Mouse (Mus musculus) hindbrain, embryonic 10.5 days (tissue): ENCODE results near the gene Olfr1247. TPM values are rescaled to one million over a fixed set of nuclear protein-coding genes. Genes with fewer than 3 reads are reported as not detected.
"Not testable (repeated sequence)": the region's sequence is repeated elsewhere in the genome, so short reads cannot be mapped to it uniquely, and the experiment has no call there.

Experiments
- DNase-seq: peaks from one replicate; pipeline ENCODE4 v3.0.0-alpha.2; 2017; ENCODE audit warnings: low spot score
- H3K27ac ChIP-seq: fragments of 300-500 bp; sonication (generic); 2 replicates; pipeline ENCODE4 v1.5.1; 2016; ENCODE audit warnings: mild to moderate bottlenecking, moderate library complexity
- H3K27me3 ChIP-seq: fragments of 300-500 bp; sonication (generic); 2 replicates; pipeline ENCODE4 v1.6.1; 2016; ENCODE audit warnings: mild to moderate bottlenecking; ENCODE audit not compliant: poor library complexity, insufficient read depth, severe bottlenecking
- H3K36me3 ChIP-seq: fragments of 300-500 bp; sonication (generic); 2 replicates; pipeline ENCODE4 v1.6.1; 2016; ENCODE audit warnings: mild to moderate bottlenecking, moderate library complexity
- H3K4me1 ChIP-seq: fragments of 300-500 bp; sonication (generic); replicated peaks from 2 replicates; pipeline ENCODE4 v1.6.1; 2016; ENCODE audit warnings: mild to moderate bottlenecking
- H3K4me3 ChIP-seq: fragments of 300-500 bp; sonication (generic); 2 replicates; pipeline ENCODE4 v1.5.1; 2016; ENCODE audit warnings: mild to moderate bottlenecking, moderate library complexity
- H3K9me3 ChIP-seq: fragments of 300-500 bp; sonication (generic); 2 replicates; pipeline ENCODE4 v1.6.1; 2016; ENCODE audit warnings: mild to moderate bottlenecking, moderate library complexity
- WGBS: fragments of 180-500 bp; shearing (Covaris S2); methylation state at CpG from one replicate; pipeline ENCODE4 v1.1.7; 2016; 5-methylcytosine and 5-hydroxymethylcytosine counted together
- polyA plus RNA-seq: library from polyadenylated mRNA; unstranded; fragments of >200 nt; fragmentation: Nextera tagmentation; extraction: Ambion mirVana; gene quantifications from 2 replicates; pipeline ENCODE4 v1.2.1, GENCODE M21; 2016

Gene Olfr1247
- polyA plus RNA-seq, result not detected in 2 replicates

DNA sequence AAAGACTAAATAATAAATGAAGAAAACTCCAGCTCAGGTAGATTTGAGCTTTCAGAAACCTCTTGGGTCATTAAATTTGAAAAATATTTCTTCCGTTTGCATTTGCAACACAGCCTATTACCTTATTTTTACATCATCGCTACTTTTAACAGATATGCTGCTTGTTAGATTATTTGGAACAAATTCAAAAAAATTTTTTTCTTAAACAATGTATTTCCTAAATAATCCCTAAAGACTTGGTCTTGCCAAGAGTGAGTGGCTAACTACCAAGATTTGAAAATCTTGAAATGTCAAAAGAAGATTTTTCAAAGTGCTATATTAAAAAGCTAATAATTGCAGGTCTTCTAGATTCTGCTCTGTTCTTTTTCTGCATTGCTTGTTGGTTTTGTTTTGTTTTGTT, at the start of gene Olfr1247:
Olfr1247 (minus strand) TSS at position 101 of the 400 bp plus-strand sequence.
- H3K4me3 ChIP-seq, result no peak within 1 kb of the TSS
- WGBS, result 91% methylated on average over 2 of the region's 2 CpGs
- no peaks in the 10 kb centered on the region for H3K4me1 ChIP-seq
- no peaks in the 10 kb centered on the region for H3K36me3 ChIP-seq
- H3K9me3 ChIP-seq, result no peaks in the 10 kb centered on the region
- no peak within 1 kb of the TSS for H3K27ac ChIP-seq
- H3K27me3 ChIP-seq, result no peaks in the 10 kb centered on the region
- DNase-seq, result no peak

DNA sequence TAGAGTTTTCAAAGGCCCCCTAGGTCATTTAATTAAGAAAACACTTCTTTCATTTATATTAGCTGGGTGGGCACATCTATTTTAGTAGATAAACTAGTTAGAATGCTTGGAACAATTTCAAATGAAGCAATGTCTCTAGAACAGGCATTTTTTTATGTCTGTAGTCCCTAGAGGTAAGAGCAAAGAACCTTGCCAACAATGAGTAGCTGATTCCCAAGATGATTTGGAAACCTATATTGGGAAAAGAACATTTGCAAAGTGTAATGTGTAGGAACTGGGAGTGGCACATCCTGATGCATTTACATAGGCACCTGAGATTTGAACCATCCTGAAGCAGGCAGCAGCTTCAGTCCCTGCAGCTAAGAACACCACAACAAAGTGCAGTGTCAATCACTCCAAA, 47.4 kb upstream of the Olfr1247 start, which contains the start of gene Olfr1250:
Olfr1250 (minus strand) TSS at position 101 of the 400 bp plus-strand sequence.
- no peak within 1 kb of the TSS for H3K4me3 ChIP-seq
- H3K27me3 ChIP-seq, result no peaks in the 10 kb centered on the region
- no peaks in the 10 kb centered on the region for H3K9me3 ChIP-seq
- no peaks in the 10 kb centered on the region for H3K36me3 ChIP-seq
- no peak for DNase-seq
- no peak within 1 kb of the TSS for H3K27ac ChIP-seq
- no peaks in the 10 kb centered on the region for H3K4me1 ChIP-seq

DNA sequence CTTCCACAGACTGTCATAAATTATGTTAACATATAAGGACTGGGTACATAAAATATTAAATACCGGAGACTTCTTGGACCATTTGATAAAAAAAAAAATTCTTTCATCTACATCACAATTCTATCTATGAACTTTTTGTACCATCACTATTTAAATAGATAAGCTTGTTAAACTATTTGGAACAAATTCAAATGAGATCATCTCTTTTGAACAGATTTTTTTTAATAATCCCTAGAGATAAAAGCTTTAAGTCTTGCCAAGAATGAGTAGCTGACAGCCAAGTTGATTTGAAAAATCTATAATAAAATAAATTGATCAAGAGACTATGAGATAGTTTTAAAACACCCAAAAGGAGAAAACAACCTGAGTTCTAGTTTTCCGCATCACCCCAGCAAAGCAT, 21.0 kb upstream of the Olfr1247 start, which contains the start of gene Olfr1249:
Olfr1249 (minus strand) TSS at position 101 of the 400 bp plus-strand sequence.
- Histone ChIP-seq H3K36me3 (no peaks in the 10 kb centered on the region), H3K4me1 (no peaks in the 10 kb centered on the region), H3K9me3 (no peaks in the 10 kb centered on the region), H3K27me3 (no peaks in the 10 kb centered on the region), H3K27ac (no peak within 1 kb of the TSS), H3K4me3 (no peak within 1 kb of the TSS)
- DNase-seq, result no peak
- WGBS, result 97% methylated on average over 2 of the region's 2 CpGs

DNA sequence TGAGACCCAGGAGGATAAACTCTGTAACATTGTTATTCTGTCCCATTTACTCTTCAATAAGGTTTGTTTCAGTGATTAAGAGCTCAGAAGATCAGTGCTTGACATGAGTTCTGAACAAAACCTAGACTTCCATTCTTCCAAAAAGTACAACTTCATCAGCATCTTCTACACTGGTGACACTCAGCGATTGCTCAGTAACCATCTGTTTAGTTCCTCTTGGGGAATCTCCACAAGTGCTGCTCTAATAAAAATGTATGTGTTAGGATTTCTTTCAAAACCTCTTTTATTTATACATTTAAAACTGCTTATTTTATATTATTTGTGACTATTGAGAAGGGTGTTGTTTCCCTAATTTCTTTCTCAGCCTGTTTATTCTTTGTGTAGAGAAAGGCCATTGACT, 4.2 kb upstream of the Olfr1247 start, which contains the start of gene Olfr1248:
Olfr1248 (minus strand) TSS at position 101 of the 400 bp plus-strand sequence.
- not testable (repeated sequence) for H3K36me3 ChIP-seq, H3K4me1 ChIP-seq, H3K27ac ChIP-seq, H3K9me3 ChIP-seq, DNase-seq, H3K27me3 ChIP-seq, H3K4me3 ChIP-seq
- WGBS, result 92% methylated on average over 1 of the region's 1 CpGs

DNA sequence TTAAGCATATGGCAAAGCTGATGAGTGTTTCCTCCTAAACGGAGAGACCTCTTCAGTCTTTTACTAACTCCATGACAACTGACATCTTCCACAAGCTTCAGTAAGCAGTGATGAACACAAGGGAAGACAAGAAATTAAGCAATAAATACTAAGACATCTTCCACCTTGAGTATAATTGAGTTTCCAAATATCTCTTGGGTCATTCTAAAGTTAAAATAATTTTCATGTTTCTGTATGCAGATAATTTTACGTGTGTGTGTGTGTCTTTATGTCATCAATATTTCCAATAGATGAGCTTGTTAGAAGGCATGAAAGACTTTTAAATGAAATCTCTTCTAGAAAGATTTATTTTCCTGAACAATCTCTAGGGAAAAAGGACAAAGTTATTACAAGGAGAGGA, 20.9 kb downstream of the Olfr1247 start, which contains the start of gene Olfr1246:
Olfr1246 (minus strand) TSS at position 101 of the 400 bp plus-strand sequence.
- no peaks in the 10 kb centered on the region for H3K9me3 ChIP-seq
- no peaks in the 10 kb centered on the region for H3K4me1 ChIP-seq
- no peak for DNase-seq
- H3K27me3 ChIP-seq, result no peaks in the 10 kb centered on the region
- H3K4me3 ChIP-seq, result no peak within 1 kb of the TSS
- no peaks in the 10 kb centered on the region for H3K36me3 ChIP-seq
- 81% methylated on average over 2 of the region's 2 CpGs for WGBS
- no peak within 1 kb of the TSS for H3K27ac ChIP-seq

DNA sequence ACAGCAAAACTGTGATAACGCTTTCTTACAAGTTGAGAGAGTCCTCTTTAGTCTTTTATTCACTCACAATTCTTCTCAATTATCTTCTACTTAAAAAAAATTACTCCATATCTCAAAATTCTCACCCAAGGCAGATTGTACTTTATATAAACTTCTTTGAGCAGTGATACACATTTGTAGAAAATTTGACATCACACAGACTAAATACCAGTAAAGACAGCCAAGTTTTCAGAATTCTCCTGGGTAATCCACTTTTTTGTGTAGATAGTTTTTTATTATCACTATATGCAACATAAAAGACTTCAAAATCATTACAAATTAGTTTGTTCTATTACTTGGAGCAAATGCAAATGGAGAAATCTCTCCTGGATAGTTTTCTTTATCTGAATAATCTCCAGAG, 35.6 kb downstream of the Olfr1247 start, which contains the start of gene Olfr1245:
Olfr1245 (minus strand) TSS at position 101 of the 400 bp plus-strand sequence.
- Histone ChIP-seq H3K27me3 (no peaks in the 10 kb centered on the region), H3K27ac (no peak within 1 kb of the TSS), H3K36me3 (no peaks in the 10 kb centered on the region), H3K4me1 (no peaks in the 10 kb centered on the region), H3K9me3 (no peaks in the 10 kb centered on the region), H3K4me3 (no peak within 1 kb of the TSS)
- no peak for DNase-seq
- WGBS, result 91% methylated on average over 1 of the region's 1 CpGs

DNA sequence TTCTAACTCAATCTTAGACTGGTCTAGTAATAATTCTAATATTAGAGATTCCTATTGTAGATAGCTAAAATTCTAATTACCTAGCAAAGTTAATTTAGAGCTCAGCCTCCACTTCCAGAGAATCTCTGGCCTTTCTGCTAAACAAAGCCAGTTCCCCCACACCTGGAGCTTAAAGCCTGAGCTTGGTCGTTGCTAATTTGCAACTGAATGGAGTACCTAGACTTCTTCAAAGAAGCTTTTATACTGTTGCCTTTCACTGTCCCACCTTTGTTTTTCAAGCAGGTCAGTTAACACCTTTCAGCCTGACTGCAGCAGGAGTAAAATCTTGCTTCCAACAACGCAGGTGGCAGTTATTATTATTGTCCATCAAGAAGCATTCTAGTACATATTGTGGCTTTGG, 51.2 kb downstream of the Olfr1247 start:
- H3K27me3 ChIP-seq, H3K36me3 ChIP-seq, H3K4me3 ChIP-seq, DNase-seq, H3K4me1 ChIP-seq, H3K27ac ChIP-seq, H3K9me3 ChIP-seq: not testable (repeated sequence)
- 63% methylated on average over 2 of the region's 2 CpGs for WGBS

Other genes starting within 250 kb of the Olfr1247 start
- gene Olfr1234, start 249.3 kb downstream of the Olfr1247 start, polyA plus RNA-seq, result not detected in 2 replicates
- not detected in 2 replicates for gene Olfr1238, start 204.5 kb downstream of the Olfr1247 start, polyA plus RNA-seq
- gene Olfr1239, start 193.7 kb downstream of the Olfr1247 start, polyA plus RNA-seq, result not detected in 2 replicates
- gene Olfr1240, start 171.1 kb downstream of the Olfr1247 start, polyA plus RNA-seq, result not detected in 2 replicates
- not detected in 2 replicates for gene Olfr1241, start 127.0 kb downstream of the Olfr1247 start, polyA plus RNA-seq
- gene Olfr1242, start 115.8 kb downstream of the Olfr1247 start, polyA plus RNA-seq, result not detected in 2 replicates
- gene Olfr1243, start 82.6 kb downstream of the Olfr1247 start, polyA plus RNA-seq, result not detected in 2 replicates
- not detected in 2 replicates for gene Olfr1245, start 35.7 kb downstream of the Olfr1247 start, polyA plus RNA-seq
- gene Olfr1246, start 21.0 kb downstream of the Olfr1247 start, polyA plus RNA-seq, result not detected in 2 replicates
- gene Olfr1248, start 4.1 kb upstream of the Olfr1247 start, polyA plus RNA-seq, result not detected in 2 replicates
- gene Olfr1249, start 20.9 kb upstream of the Olfr1247 start, polyA plus RNA-seq, result not detected in 2 replicates
- gene Olfr1250, start 47.3 kb upstream of the Olfr1247 start, polyA plus RNA-seq, result not detected in 2 replicates
- gene Olfr1251, start 57.8 kb upstream of the Olfr1247 start, polyA plus RNA-seq, result not detected in 2 replicates
- not detected in 2 replicates for gene Olfr1252, start 110.9 kb upstream of the Olfr1247 start, polyA plus RNA-seq
- not detected in 2 replicates for gene Olfr1253, start 143.0 kb upstream of the Olfr1247 start, polyA plus RNA-seq
- not detected in 2 replicates for gene Olfr1254, start 179.5 kb upstream of the Olfr1247 start, polyA plus RNA-seq
- gene Olfr1255, start 197.9 kb upstream of the Olfr1247 start, polyA plus RNA-seq, result not detected in 2 replicates
- not detected in 2 replicates for gene Olfr1256, start 227.4 kb upstream of the Olfr1247 start, polyA plus RNA-seq
- gene Olfr48, start 234.1 kb upstream of the Olfr1247 start, polyA plus RNA-seq, result not detected in 2 replicates